Mouse (Mus musculus): Measurements from ENCODE around the gene Olfr684. TPM values are rescaled to one million over a fixed set of nuclear protein-coding genes. Genes with fewer than 3 reads are reported as not detected.

The Olfr684 gene
- total RNA-seq (2015; ENCODE audit: low replicate concordance) (not detected in 2 replicates), total RNA-seq (2017; ENCODE audit: low replicate concordance) (0.09 TPM in 1 of 2 replicates, not detected in the other)

- ATAC-seq (replicated peaks; ENCODE audit: low FRiP score, poor library complexity, severe bottlenecking), result no peak
These were observed at the start of gene Olfr684 for GRCm38 (mm10) chr7:105163553-105163952. Olfr684 (minus strand) TSS chr7:105163653.

- ATAC-seq (replicated peaks; ENCODE audit: low FRiP score, poor library complexity, severe bottlenecking), result no peak
These were observed 43.9 kb upstream of the Olfr684 start, which contains the start of gene Olfr686 for GRCm38 (mm10) chr7:105207385-105207784. Olfr686 (minus strand) TSS chr7:105207485.

- ATAC-seq (replicated peaks; ENCODE audit: low FRiP score, poor library complexity, severe bottlenecking), result no peak
These were observed 22.5 kb upstream of the Olfr684 start, which contains the start of gene Olfr685 for GRCm38 (mm10) chr7:105185912-105186311. Olfr685 (minus strand) TSS chr7:105186012.

GRCm38 (mm10) chr7:105170773-105171172 is 7.3 kb upstream of the Olfr684 start:
- ATAC-seq (replicated peaks; ENCODE audit: low FRiP score, poor library complexity, severe bottlenecking), result no peak

- ATAC-seq (replicated peaks; ENCODE audit: low FRiP score, poor library complexity, severe bottlenecking), result no peak
These were observed 16.5 kb downstream of the Olfr684 start, which contains the start of gene Olfr683 for GRCm38 (mm10) chr7:105146912-105147311. Olfr683 (minus strand) TSS chr7:105147012.

- no peak for ATAC-seq (replicated peaks; ENCODE audit: low FRiP score, poor library complexity, severe bottlenecking)
These were observed 22.2 kb downstream of the Olfr684 start for GRCm38 (mm10) chr7:105141275-105141674.

GRCm38 (mm10) chr7:105116536-105116935 is 46.9 kb downstream of the Olfr684 start, which contains the start of gene Olfr681:
Olfr681 (plus strand) TSS chr7:105116836.
- no peak for ATAC-seq (replicated peaks; ENCODE audit: low FRiP score, poor library complexity, severe bottlenecking)

Other genes starting within 250 kb of the Olfr684 start
- not detected in 2 replicates for gene Olfr667, start 242.2 kb downstream of the Olfr684 start, total RNA-seq (2015; ENCODE audit: low replicate concordance)
- gene Olfr667, start 242.2 kb downstream of the Olfr684 start, total RNA-seq (2017; ENCODE audit: low replicate concordance), result not detected in 2 replicates
- not detected in 2 replicates for gene Olfr668, start 235.6 kb downstream of the Olfr684 start, total RNA-seq (2015; ENCODE audit: low replicate concordance)
- not detected in 2 replicates for gene Olfr668, start 235.6 kb downstream of the Olfr684 start, total RNA-seq (2017; ENCODE audit: low replicate concordance)
- gene Olfr669, start 229.4 kb downstream of the Olfr684 start, total RNA-seq (2015; ENCODE audit: low replicate concordance), result not detected in 2 replicates
- gene Olfr669, start 229.4 kb downstream of the Olfr684 start, total RNA-seq (2017; ENCODE audit: low replicate concordance), result not detected in 2 replicates
- gene Olfr670, start 201.0 kb downstream of the Olfr684 start, total RNA-seq (2015; ENCODE audit: low replicate concordance), result not detected in 2 replicates
- not detected in 2 replicates for gene Olfr670, start 201.0 kb downstream of the Olfr684 start, total RNA-seq (2017; ENCODE audit: low replicate concordance)
- not detected in 2 replicates for gene Olfr671, start 184.5 kb downstream of the Olfr684 start, total RNA-seq (2015; ENCODE audit: low replicate concordance)
- not detected in 2 replicates for gene Olfr671, start 184.5 kb downstream of the Olfr684 start, total RNA-seq (2017; ENCODE audit: low replicate concordance)
- gene Olfr672, start 161.6 kb downstream of the Olfr684 start, total RNA-seq (2015; ENCODE audit: low replicate concordance), result not detected in 2 replicates
- gene Olfr672, start 161.6 kb downstream of the Olfr684 start, total RNA-seq (2017; ENCODE audit: low replicate concordance), result not detected in 2 replicates
- gene Olfr675, start 135.2 kb downstream of the Olfr684 start, total RNA-seq (2015; ENCODE audit: low replicate concordance), result not detected in 2 replicates
- not detected in 2 replicates for gene Olfr675, start 135.2 kb downstream of the Olfr684 start, total RNA-seq (2017; ENCODE audit: low replicate concordance)
- gene Olfr676, start 131.0 kb downstream of the Olfr684 start, total RNA-seq (2015; ENCODE audit: low replicate concordance), result not detected in 2 replicates
- gene Olfr676, start 131.0 kb downstream of the Olfr684 start, total RNA-seq (2017; ENCODE audit: low replicate concordance), result not detected in 2 replicates
- gene Olfr677, start 112.3 kb downstream of the Olfr684 start, total RNA-seq (2015; ENCODE audit: low replicate concordance), result not detected in 2 replicates
- not detected in 2 replicates for gene Olfr677, start 112.3 kb downstream of the Olfr684 start, total RNA-seq (2017; ENCODE audit: low replicate concordance)
- not detected in 2 replicates for gene Olfr678, start 99.2 kb downstream of the Olfr684 start, total RNA-seq (2015; ENCODE audit: low replicate concordance)
- gene Olfr678, start 99.2 kb downstream of the Olfr684 start, total RNA-seq (2017; ENCODE audit: low replicate concordance), result not detected in 2 replicates
- gene Olfr679, start 82.4 kb downstream of the Olfr684 start, total RNA-seq (2015; ENCODE audit: low replicate concordance), result not detected in 2 replicates
- gene Olfr679, start 82.4 kb downstream of the Olfr684 start, total RNA-seq (2017; ENCODE audit: low replicate concordance), result not detected in 2 replicates
- gene Olfr680-ps1, start 70.8 kb downstream of the Olfr684 start, total RNA-seq (2015; ENCODE audit: low replicate concordance), result not detected in 2 replicates
- not detected in 2 replicates for gene Olfr680-ps1, start 70.8 kb downstream of the Olfr684 start, total RNA-seq (2017; ENCODE audit: low replicate concordance)
- not detected in 2 replicates for gene Olfr681, start 46.8 kb downstream of the Olfr684 start, total RNA-seq (2015; ENCODE audit: low replicate concordance)
- not detected in 2 replicates for gene Olfr681, start 46.8 kb downstream of the Olfr684 start, total RNA-seq (2017; ENCODE audit: low replicate concordance)
- not detected in 2 replicates for gene Olfr683, start 16.6 kb downstream of the Olfr684 start, total RNA-seq (2015; ENCODE audit: low replicate concordance)
- gene Olfr683, start 16.6 kb downstream of the Olfr684 start, total RNA-seq (2017; ENCODE audit: low replicate concordance), result not detected in 2 replicates
- gene Olfr685, start 22.4 kb upstream of the Olfr684 start, total RNA-seq (2015; ENCODE audit: low replicate concordance), result not detected in 2 replicates
- not detected in 2 replicates for gene Olfr685, start 22.4 kb upstream of the Olfr684 start, total RNA-seq (2017; ENCODE audit: low replicate concordance)
- not detected in 2 replicates for gene Olfr686, start 43.8 kb upstream of the Olfr684 start, total RNA-seq (2015; ENCODE audit: low replicate concordance)
- not detected in 2 replicates for gene Olfr686, start 43.8 kb upstream of the Olfr684 start, total RNA-seq (2017; ENCODE audit: low replicate concordance)
- not detected in 2 replicates for gene Olfr688, start 124.4 kb upstream of the Olfr684 start, total RNA-seq (2015; ENCODE audit: low replicate concordance)
- gene Olfr688, start 124.4 kb upstream of the Olfr684 start, total RNA-seq (2017; ENCODE audit: low replicate concordance), result not detected in 2 replicates
- not detected in 2 replicates for gene Olfr689, start 147.5 kb upstream of the Olfr684 start, total RNA-seq (2015; ENCODE audit: low replicate concordance)
- not detected in 2 replicates for gene Olfr689, start 147.5 kb upstream of the Olfr684 start, total RNA-seq (2017; ENCODE audit: low replicate concordance)
- gene Olfr690, start 170.5 kb upstream of the Olfr684 start, total RNA-seq (2015; ENCODE audit: low replicate concordance), result not detected in 2 replicates
- not detected in 2 replicates for gene Olfr690, start 170.5 kb upstream of the Olfr684 start, total RNA-seq (2017; ENCODE audit: low replicate concordance)
- gene Olfr691, start 178.6 kb upstream of the Olfr684 start, total RNA-seq (2015; ENCODE audit: low replicate concordance), result not detected in 2 replicates
- not detected in 2 replicates for gene Olfr691, start 178.6 kb upstream of the Olfr684 start, total RNA-seq (2017; ENCODE audit: low replicate concordance)
- not detected in 2 replicates for gene Olfr692, start 204.6 kb upstream of the Olfr684 start, total RNA-seq (2015; ENCODE audit: low replicate concordance)
- not detected in 2 replicates for gene Olfr692, start 204.6 kb upstream of the Olfr684 start, total RNA-seq (2017; ENCODE audit: low replicate concordance)
- not detected in 2 replicates for gene Gm5901, start 211.4 kb upstream of the Olfr684 start, total RNA-seq (2015; ENCODE audit: low replicate concordance)
- gene Gm5901, start 211.4 kb upstream of the Olfr684 start, total RNA-seq (2017; ENCODE audit: low replicate concordance), result not detected in 2 replicates
- 15.3 and 23.4 TPM in 2 replicates for gene Fam160a2, start 236.4 kb upstream of the Olfr684 start, total RNA-seq (2015; ENCODE audit: low replicate concordance)
- 7.8 and 9.8 TPM in 2 replicates for gene Fam160a2, start 236.4 kb upstream of the Olfr684 start, total RNA-seq (2017; ENCODE audit: low replicate concordance)
- not detected in 2 replicates for gene Cnga4, start 240.9 kb upstream of the Olfr684 start, total RNA-seq (2015; ENCODE audit: low replicate concordance)
- 0.42 TPM in 1 of 2 replicates, not detected in the other for gene Cnga4, start 240.9 kb upstream of the Olfr684 start, total RNA-seq (2017; ENCODE audit: low replicate concordance)